Mouse (Mus musculus) liver, embryonic 14.5 days (tissue): ENCODE results near the gene Map4k2.

ENCODE experiments used
- CTCF ChIP-seq: IDR thresholded peaks from 2 replicates; pipeline ENCODE4 v1.5.1; 2016; ENCODE audit warnings: antibody characterized with exemption, low read depth, control low read depth
- EP300 ChIP-seq: IDR thresholded peaks from 2 replicates; pipeline ENCODE4 v1.6.1; 2016; ENCODE audit warnings: antibody characterized with exemption, low read depth

- no peak for TF ChIP-seq EP300
- TF ChIP-seq CTCF: no peak
These were observed 31.5 kb downstream of the Map4k2 start for GRCm38 (mm10) chr19:6372433-6372832.
